Mouse (Mus musculus) embryonic facial prominence, embryonic 15.5 days (tissue): ENCODE measurements at regions not wholly inside any gene's neighbourhood (a gene's known extent, or its start where the extent isn't known, plus 50 kb on each side); places are given as distances from the start of the nearest gene placed in this dataset.

ENCODE experiments used
- ATAC-seq: fragments of 200-750 bp; cut with Nextera tagmentation; 2 replicates; pipeline ENCODE4 v1.8.0; 2017; ENCODE audit warnings: low read depth, moderate TSS enrichment; ENCODE audit not compliant: insufficient number of reproducible peaks, low FRiP score, low TSS enrichment
- H3K27ac ChIP-seq: fragments of 300-500 bp; sonication (generic); replicated peaks from 2 replicates; pipeline ENCODE4 v1.5.1; 2015; ENCODE audit warnings: mild to moderate bottlenecking, inconsistent platforms
- H3K27me3 ChIP-seq: fragments of 300-500 bp; sonication (generic); 2 replicates; pipeline ENCODE4 v1.6.1; 2015; ENCODE audit warnings: inconsistent platforms
- H3K36me3 ChIP-seq: fragments of 300-500 bp; sonication (generic); 2 replicates; pipeline ENCODE4 v1.6.1; 2015; ENCODE audit warnings: mild to moderate bottlenecking, inconsistent platforms
- H3K4me1 ChIP-seq: fragments of 300-500 bp; sonication (generic); 2 replicates; pipeline ENCODE4 v1.6.1; 2015; ENCODE audit warnings: inconsistent platforms
- H3K4me2 ChIP-seq: fragments of 300-500 bp; sonication (generic); replicated peaks from 2 replicates; pipeline ENCODE4 v1.6.1; 2015; ENCODE audit warnings: mild to moderate bottlenecking, inconsistent platforms
- H3K4me3 ChIP-seq: fragments of 300-500 bp; sonication (generic); replicated peaks from 2 replicates; pipeline ENCODE4 v1.5.1; 2015; ENCODE audit warnings: mild to moderate bottlenecking, inconsistent platforms
- H3K9ac ChIP-seq: fragments of 300-500 bp; sonication (generic); 2 replicates; pipeline ENCODE4 v1.6.1; 2015; ENCODE audit warnings: inconsistent platforms
- H3K9me3 ChIP-seq: fragments of 300-500 bp; sonication (generic); replicated peaks from 2 replicates; pipeline ENCODE4 v1.6.1; 2016; ENCODE audit warnings: inconsistent platforms
- WGBS: fragments of 180-500 bp; shearing (Covaris S2); methylation state at CpG from one replicate; pipeline ENCODE4 v1.1.7; 2015; 5-methylcytosine and 5-hydroxymethylcytosine counted together

- ATAC-seq: no peak
- no peak overlapping the region for H3K4me2 ChIP-seq
- no peaks in the 10 kb centered on the region for H3K9me3 ChIP-seq
- H3K4me3 ChIP-seq: no peak overlapping the region
- H3K4me1 ChIP-seq: no peaks in the 10 kb centered on the region
- no peak overlapping the region for H3K9ac ChIP-seq
- H3K27me3 ChIP-seq: peaks cover 11% of the 10 kb centered on the region; the same call in 1 of the 2 replicates
- 67% methylated on average over 17 of the region's 17 CpGs for WGBS
- H3K36me3 ChIP-seq: no peaks in the 10 kb centered on the region
- H3K27ac ChIP-seq: no peak overlapping the region
These were observed 217.3 kb upstream of the Mgmt start for GRCm38 (mm10) chr7:136676987-136677545.

- Histone ChIP-seq H3K4me2 (no peak overlapping the region; the same call in 1 of the 2 replicates), H3K27me3 (0 out of 2 replicates have a peak, but pooled peaks cover 3% of the 10 kb centered on the region), H3K27ac (no peak overlapping the region), H3K9me3 (no peaks in the 10 kb centered on the region), H3K36me3 (no peaks in the 10 kb centered on the region), H3K4me3 (no peak overlapping the region), H3K4me1 (peaks cover 10% of the 10 kb centered on the region; the same call in 1 of the 2 replicates), H3K9ac (no peak overlapping the region)
- 23% methylated on average over 6 of the region's 6 CpGs for WGBS
- ATAC-seq: no peak
These were observed 204.8 kb upstream of the Mgmt start for GRCm38 (mm10) chr7:136689579-136689978.

GRCm38 (mm10) chr7:136706246-136706645 lies 188.2 kb upstream of the Mgmt start:
- Histone ChIP-seq H3K36me3 (no peaks in the 10 kb centered on the region), H3K9me3 (no peaks in the 10 kb centered on the region), H3K4me1 (peaks cover 5% of the 10 kb centered on the region; the same call in 1 of the 2 replicates), H3K4me3 (no peak overlapping the region), H3K27me3 (no peaks in the 10 kb centered on the region), H3K4me2 (no peak overlapping the region), H3K27ac (no peak overlapping the region), H3K9ac (no peak overlapping the region)
- WGBS: 87% methylated on average over 1 of the region's 1 CpGs
- no peak for ATAC-seq

GRCm38 (mm10) chr7:136707200-136708003 lies 187.0 kb upstream of the Mgmt start:
- peak; percentile 41; the same call in 1 of the 2 replicates for ATAC-seq
- no peaks in the 10 kb centered on the region for H3K36me3 ChIP-seq
- WGBS: 56% methylated on average over 12 of the region's 12 CpGs
- H3K27ac ChIP-seq: no peak overlapping the region
- no peak overlapping the region for H3K9ac ChIP-seq
- no peaks in the 10 kb centered on the region for H3K9me3 ChIP-seq
- no peak overlapping the region for H3K4me3 ChIP-seq
- H3K4me1 ChIP-seq: peaks cover 6% of the 10 kb centered on the region; the same call in 1 of the 2 replicates
- no peaks in the 10 kb centered on the region for H3K27me3 ChIP-seq
- no peak overlapping the region for H3K4me2 ChIP-seq

DNA sequence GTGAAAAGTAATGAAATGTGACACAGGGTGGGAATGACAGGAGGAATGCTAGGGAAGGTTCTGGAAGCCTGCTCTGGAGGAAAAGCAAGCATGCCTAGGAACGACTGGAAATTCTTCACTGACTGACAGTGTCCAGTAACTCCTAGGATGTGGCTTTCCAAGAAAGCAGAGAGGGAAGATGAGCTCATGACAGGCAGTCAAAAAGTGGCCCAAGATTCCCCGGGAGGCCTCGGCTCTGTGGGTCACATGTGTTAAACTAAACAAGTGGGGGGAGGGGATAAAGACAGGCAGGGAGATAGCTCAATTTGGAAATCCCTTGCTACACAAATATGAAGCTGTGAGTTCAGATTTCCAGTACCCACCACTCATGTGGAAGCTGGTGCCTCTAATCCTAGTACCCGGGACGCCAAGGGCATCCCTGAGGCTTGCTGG lies 186.4 kb upstream of the Mgmt start:
- Histone ChIP-seq H3K27ac (no peak overlapping the region), H3K36me3 (no peaks in the 10 kb centered on the region), H3K4me1 (peaks cover 10% of the 10 kb centered on the region), H3K4me3 (no peak overlapping the region), H3K4me2 (no peak overlapping the region), H3K9ac (no peak overlapping the region), H3K9me3 (no peaks in the 10 kb centered on the region), H3K27me3 (no peaks in the 10 kb centered on the region)
- 41% methylated on average over 5 of the region's 5 CpGs for WGBS
- ATAC-seq: no peak

- Histone ChIP-seq H3K4me3 (no peak overlapping the region), H3K9ac (no peak overlapping the region), H3K4me1 (peaks cover 13% of the 10 kb centered on the region), H3K4me2 (no peak overlapping the region), H3K36me3 (no peaks in the 10 kb centered on the region), H3K27me3 (no peaks in the 10 kb centered on the region), H3K9me3 (no peaks in the 10 kb centered on the region), H3K27ac (no peak overlapping the region)
- WGBS: 66% methylated on average over 3 of the region's 3 CpGs
- no peak for ATAC-seq
These were observed 183.8 kb upstream of the Mgmt start for GRCm38 (mm10) chr7:136710653-136711052.

GRCm38 (mm10) chr7:136712962-136713640 lies 181.3 kb upstream of the Mgmt start:
- Histone ChIP-seq H3K27me3 (no peaks in the 10 kb centered on the region), H3K9me3 (no peaks in the 10 kb centered on the region), H3K9ac (no peak overlapping the region), H3K27ac (peak overlapping the region; percentile 65; the same call in 1 of the 2 replicates), H3K36me3 (no peaks in the 10 kb centered on the region), H3K4me2 (no peak overlapping the region), H3K4me3 (no peak overlapping the region), H3K4me1 (peaks cover 8% of the 10 kb centered on the region)
- 48% methylated on average over 16 of the region's 16 CpGs for WGBS
- ATAC-seq: peak; percentile 39; the same call in 1 of the 2 replicates

DNA sequence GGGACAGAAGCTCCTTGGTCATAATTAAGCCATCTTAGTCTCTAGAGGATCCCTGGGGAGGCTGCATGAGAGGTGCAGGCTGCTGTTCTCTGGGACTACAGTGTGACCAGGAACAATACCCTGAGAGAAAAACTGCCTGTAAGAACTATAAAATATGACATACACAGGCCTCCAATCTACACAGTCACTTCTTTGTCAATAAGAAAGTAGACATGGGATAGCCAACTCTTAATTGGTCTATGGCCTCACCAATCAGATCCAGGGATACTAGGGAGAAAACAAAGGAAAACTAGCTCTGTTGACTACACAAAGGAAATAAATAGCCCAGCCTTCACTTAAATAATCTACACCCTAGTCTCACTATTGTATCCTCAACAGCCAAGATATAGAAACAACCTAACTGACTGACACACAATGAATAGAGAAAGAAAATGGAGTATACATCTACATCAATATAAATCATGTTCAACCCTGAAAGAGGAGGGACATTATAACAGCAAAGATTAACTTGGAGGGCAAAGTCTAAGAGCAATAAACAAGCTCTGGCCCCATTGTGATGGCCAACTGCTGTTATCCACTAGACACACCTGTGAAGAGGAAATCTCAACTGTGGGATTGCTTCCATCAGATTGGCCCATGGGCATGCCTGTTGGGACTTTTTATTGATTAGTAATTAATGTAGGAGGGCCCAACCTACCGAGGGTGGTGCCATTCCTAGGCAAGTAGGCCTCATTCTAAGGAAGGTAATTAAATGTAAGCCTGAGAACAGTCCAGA lies 166.6 kb upstream of the Mgmt start:
- no peak for ATAC-seq
- H3K9ac ChIP-seq: no peak overlapping the region
- H3K4me3 ChIP-seq: no peak overlapping the region
- WGBS: 76% methylated on average over 1 of the region's 1 CpGs
- H3K9me3 ChIP-seq: no peaks in the 10 kb centered on the region
- no peak overlapping the region for H3K27ac ChIP-seq
- no peaks in the 10 kb centered on the region for H3K4me1 ChIP-seq
- H3K36me3 ChIP-seq: no peaks in the 10 kb centered on the region
- no peak overlapping the region for H3K4me2 ChIP-seq
- no peaks in the 10 kb centered on the region for H3K27me3 ChIP-seq

DNA sequence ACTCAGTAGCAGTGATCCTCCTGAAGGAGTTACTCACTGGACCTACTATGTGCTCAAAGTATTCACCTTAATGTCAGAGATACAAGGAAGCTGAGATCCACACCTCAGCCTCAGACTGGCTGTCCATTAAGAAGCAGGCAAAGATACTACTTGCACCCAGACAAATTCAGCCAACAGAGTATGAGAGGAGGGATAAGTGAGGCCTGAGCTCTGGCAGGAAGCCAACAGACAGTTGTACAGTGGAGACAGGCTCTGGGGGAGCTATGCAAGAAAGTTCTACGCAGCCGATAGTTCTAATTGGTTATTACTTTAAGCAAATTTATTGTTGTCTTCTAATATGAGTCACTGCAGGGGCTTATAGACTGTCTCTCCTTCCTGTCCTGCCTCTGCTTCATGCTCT lies 152.2 kb upstream of the Mgmt start:
- H3K27ac ChIP-seq: no peak overlapping the region
- 66% methylated on average over 2 of the region's 2 CpGs for WGBS
- H3K36me3 ChIP-seq: no peaks in the 10 kb centered on the region
- no peak overlapping the region for H3K4me3 ChIP-seq
- H3K9me3 ChIP-seq: no peaks in the 10 kb centered on the region
- ATAC-seq: no peak
- no peaks in the 10 kb centered on the region for H3K27me3 ChIP-seq
- no peak overlapping the region for H3K4me2 ChIP-seq
- H3K9ac ChIP-seq: no peak overlapping the region
- no peaks in the 10 kb centered on the region for H3K4me1 ChIP-seq

GRCm38 (mm10) chr7:136745412-136745811 lies 149.0 kb upstream of the Mgmt start:
- Histone ChIP-seq H3K36me3 (no peaks in the 10 kb centered on the region), H3K9me3 (no peaks in the 10 kb centered on the region), H3K4me3 (no peak overlapping the region), H3K27me3 (no peaks in the 10 kb centered on the region), H3K4me1 (no peaks in the 10 kb centered on the region), H3K4me2 (no peak overlapping the region), H3K27ac (no peak overlapping the region), H3K9ac (no peak overlapping the region)
- 78% methylated on average over 8 of the region's 8 CpGs for WGBS
- ATAC-seq: no peak

DNA sequence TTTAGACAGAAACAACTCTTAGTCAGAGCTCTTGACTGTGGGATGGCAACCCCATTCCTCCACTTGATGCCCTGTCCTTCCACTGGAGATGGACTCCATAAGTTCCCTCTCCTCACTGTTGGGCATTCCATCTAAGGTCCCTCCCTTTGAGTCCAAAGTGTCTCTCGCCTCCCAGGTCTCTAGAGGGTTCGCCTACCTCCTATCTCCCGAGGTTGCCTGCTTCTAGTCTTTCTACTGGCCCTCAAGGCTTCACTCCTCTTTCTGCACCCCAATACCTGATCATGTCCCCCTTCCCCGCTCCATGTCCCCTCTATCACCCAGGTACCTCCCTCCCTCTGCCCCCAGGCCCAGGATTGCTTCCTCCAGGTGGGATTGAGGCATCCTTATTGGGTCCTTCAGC lies 142.9 kb upstream of the Mgmt start:
- H3K4me1 ChIP-seq: peaks cover 5% of the 10 kb centered on the region
- 93% methylated on average over 4 of the region's 4 CpGs for WGBS

More for the DNA sequence above, 142.9 kb upstream of the Mgmt start:
- no peaks in the 10 kb centered on the region for H3K9me3 ChIP-seq
- no peaks in the 10 kb centered on the region for H3K36me3 ChIP-seq
- no peak overlapping the region for H3K27ac ChIP-seq
- H3K4me3 ChIP-seq: no peak overlapping the region
- no peak overlapping the region for H3K9ac ChIP-seq
- ATAC-seq: no peak
- no peak overlapping the region for H3K4me2 ChIP-seq
- no peaks in the 10 kb centered on the region for H3K27me3 ChIP-seq
